Mouse (Mus musculus) thymus, adult 2 months (tissue): ENCODE results near the gene Lamp3. TPM values are rescaled to one million over a fixed set of nuclear protein-coding genes. Genes with fewer than 3 reads are reported as not detected.
"Not testable (repeated sequence)": the region's sequence is repeated elsewhere in the genome, so short reads cannot be mapped to it uniquely, and the experiment has no call there.

ENCODE experiments used
- DNase-seq: peaks from one replicate; pipeline ENCODE4 v3.0.0; 2021
- H3K27ac ChIP-seq: fragments of 200-500 bp; 2 replicates; pipeline ENCODE4 v1.5.1; 2012; ENCODE audit warnings: low read length, control low read depth; ENCODE audit not compliant: control insufficient read depth, insufficient read depth
- H3K27me3 ChIP-seq: fragments of 200-500 bp; 2 replicates; pipeline ENCODE4 v1.6.1; 2012; ENCODE audit warnings: mild to moderate bottlenecking, low read length, moderate library complexity, mixed read lengths; ENCODE audit not compliant: control insufficient read depth, insufficient read depth
- H3K36me3 ChIP-seq: fragments of 200-500 bp; 2 replicates; pipeline ENCODE4 v1.6.1; 2012; ENCODE audit warnings: mild to moderate bottlenecking, low read length, moderate library complexity; ENCODE audit not compliant: control insufficient read depth, insufficient read depth
- H3K4me1 ChIP-seq: fragments of 200-500 bp; replicated peaks from 2 replicates; pipeline ENCODE4 v1.6.1; 2012; ENCODE audit warnings: low read length; ENCODE audit not compliant: control insufficient read depth, insufficient read depth
- H3K4me3 ChIP-seq: fragments of 200-500 bp; 2 replicates; pipeline ENCODE4 v1.5.1; 2012; ENCODE audit warnings: mild to moderate bottlenecking, low read length, control low read depth, moderate library complexity; ENCODE audit not compliant: control insufficient read depth, insufficient read depth
- CTCF ChIP-seq: fragments of 200-500 bp; IDR thresholded peaks from 2 replicates; pipeline ENCODE4 v1.5.1; 2012; ENCODE audit warnings: mild to moderate bottlenecking, control low read depth, low read length, moderate library complexity, borderline replicate concordance; ENCODE audit not compliant: control insufficient read depth, poor library complexity, insufficient read depth; ENCODE audit errors: extremely low read depth
- POLR2A ChIP-seq: fragments of 200-500 bp; IDR thresholded peaks from 2 replicates; pipeline ENCODE4 v1.6.1; 2012; ENCODE audit warnings: mild to moderate bottlenecking, low read length, control low read depth, moderate library complexity; ENCODE audit not compliant: control insufficient read depth, poor library complexity, insufficient read depth; ENCODE audit errors: extremely low read depth
- WGBS: fragments of 180-500 bp; shearing (Covaris S2); methylation state at CpG from one replicate; pipeline ENCODE4 v1.1.7; 2018; 5-methylcytosine and 5-hydroxymethylcytosine counted together
- polyA plus RNA-seq: library from polyadenylated mRNA; depleted of rRNA; stranded (reverse); fragments of >200 nt; gene quantifications from 2 replicates; pipeline ENCODE4 v1.2.3, GENCODE M21; 2012; rRNA removed

The Lamp3 gene
- 0.05 and 0.16 TPM in 2 replicates for polyA plus RNA-seq

GRCm38 (mm10) chr16:19706216-19706615 is at the start of gene Lamp3:
Gene Lamp3, minus strand, starts transcription at chr16:19706375.
- Histone ChIP-seq H3K27ac (no peak within 1 kb of the TSS), H3K27me3 (no peaks in the 10 kb centered on the region), H3K4me3 (no peak within 1 kb of the TSS), H3K4me1 (no peaks in the 10 kb centered on the region), H3K36me3 (no peaks in the 10 kb centered on the region)
- TF ChIP-seq POLR2A = no peak
- TF ChIP-seq CTCF = no peak
- DNase-seq = no peak

- Histone ChIP-seq H3K4me1 (no peaks in the 10 kb centered on the region), H3K27me3 (no peaks in the 10 kb centered on the region), H3K36me3 (no peaks in the 10 kb centered on the region), H3K27ac (no peak overlapping the region), H3K4me3 (no peak overlapping the region)
- no peak for TF ChIP-seq POLR2A
- TF ChIP-seq CTCF = no peak
- no peak for DNase-seq
- 89% methylated on average over 1 of the region's 1 CpGs for WGBS
These were observed 26.7 kb upstream of the Lamp3 start for GRCm38 (mm10) chr16:19732896-19733295.

- 45% methylated on average over 2 of the region's 2 CpGs for WGBS
These were observed 18.0 kb upstream of the Lamp3 start for GRCm38 (mm10) chr16:19724139-19724538.

GRCm38 (mm10) chr16:19720959-19721358 is 14.8 kb upstream of the Lamp3 start:
- Histone ChIP-seq H3K4me1 (no peaks in the 10 kb centered on the region), H3K36me3 (no peaks in the 10 kb centered on the region), H3K4me3 (no peak overlapping the region), H3K27ac (no peak overlapping the region), H3K27me3 (no peaks in the 10 kb centered on the region)
- TF ChIP-seq CTCF = no peak
- no peak for TF ChIP-seq POLR2A
- no peak for DNase-seq
- WGBS = 74% methylated on average over 2 of the region's 2 CpGs

More at GRCm38 (mm10) chr16:19724139-19724538, 18.0 kb upstream of the Lamp3 start:
- DNase-seq, H3K36me3 ChIP-seq, H3K27ac ChIP-seq, H3K27me3 ChIP-seq, H3K4me1 ChIP-seq, H3K4me3 ChIP-seq: not testable (repeated sequence)

- no peaks in the 10 kb centered on the region for H3K27me3 ChIP-seq
- no peak for DNase-seq
- no peak overlapping the region for H3K27ac ChIP-seq
- TF ChIP-seq POLR2A (no peak), CTCF (no peak)
- H3K4me1 ChIP-seq = no peaks in the 10 kb centered on the region
- no peak overlapping the region for H3K4me3 ChIP-seq
- 96% methylated on average over 1 of the region's 1 CpGs for WGBS
- H3K36me3 ChIP-seq = no peaks in the 10 kb centered on the region
These were observed 1.2 kb upstream of the Lamp3 start for GRCm38 (mm10) chr16:19707381-19707780.

- H3K4me3 ChIP-seq = no peak overlapping the region
- no peak overlapping the region for H3K27ac ChIP-seq
- H3K27me3 ChIP-seq = no peaks in the 10 kb centered on the region
- H3K4me1 ChIP-seq = no peaks in the 10 kb centered on the region
- no peaks in the 10 kb centered on the region for H3K36me3 ChIP-seq
- DNase-seq = no peak
- TF ChIP-seq CTCF = no peak
- TF ChIP-seq POLR2A = no peak
These were observed 7.0 kb downstream of the Lamp3 start for GRCm38 (mm10) chr16:19699207-19699606.

- Histone ChIP-seq H3K4me1 (no peaks in the 10 kb centered on the region), H3K27ac (no peak overlapping the region), H3K27me3 (no peaks in the 10 kb centered on the region), H3K36me3 (no peaks in the 10 kb centered on the region), H3K4me3 (no peak overlapping the region)
- DNase-seq = no peak
- no peak for TF ChIP-seq CTCF
- TF ChIP-seq POLR2A = no peak
- 84% methylated on average over 2 of the region's 2 CpGs for WGBS
These were observed 35.3 kb downstream of the Lamp3 start for GRCm38 (mm10) chr16:19670768-19671357.
